Mouse (Mus musculus) cerebellum, postnatal 36 days (tissue): ENCODE measurements at regions not wholly inside any gene's neighbourhood (a gene's known extent, or its start where the extent isn't known, plus 50 kb on each side); places are given as distances from the start of the nearest gene placed in this dataset.
A peak's percentile ranks its signal among the peaks of the same experiment; 100 is the strongest.

Source experiments
- DNase-seq, 2 experiments: peaks; one replicate each; pipeline ENCODE4 v3.0.0; 2021 to 2022; ENCODE audit warnings: mixed read lengths in 2 of 2

DNA sequence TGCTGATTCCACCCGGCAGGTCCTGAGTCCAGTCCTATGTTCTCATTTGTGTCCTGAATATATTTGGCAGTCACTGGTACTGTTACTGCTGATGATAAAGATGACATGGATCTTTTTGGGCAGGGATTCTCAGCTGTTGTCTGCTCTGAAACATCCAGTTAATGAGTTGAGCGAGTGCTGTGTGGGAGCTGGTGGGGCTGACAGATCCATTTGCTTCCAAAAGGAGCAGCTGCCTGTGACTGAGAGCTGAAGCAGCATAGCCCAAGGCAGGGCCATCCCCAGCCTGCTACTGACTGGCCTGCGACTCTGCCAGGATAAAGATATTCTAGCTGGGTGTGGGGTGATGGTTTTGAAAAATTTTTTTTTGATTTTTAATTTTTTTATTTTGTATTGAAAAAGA lies 200.3 kb upstream of the Gm11042 start:
- no peak for DNase-seq

DNA sequence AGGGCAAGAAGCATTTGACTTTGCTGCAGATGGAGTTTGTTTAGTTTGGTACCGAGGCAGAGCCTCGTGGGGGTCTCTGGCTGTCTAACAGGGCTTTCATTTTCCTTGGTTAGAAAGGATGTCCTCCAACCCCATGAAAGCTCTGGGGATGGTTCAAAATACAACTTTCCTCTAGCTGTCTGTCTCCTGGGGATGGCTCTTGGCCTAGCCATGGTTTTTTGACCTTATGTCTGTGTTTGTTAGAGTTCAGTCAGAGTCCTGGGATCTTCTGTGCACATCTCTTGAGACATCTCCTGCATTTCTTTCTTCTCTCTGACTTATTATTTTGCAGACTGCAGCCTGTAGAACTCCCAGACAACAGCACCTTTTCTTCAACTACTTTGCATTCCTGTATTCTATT lies 186.6 kb upstream of the Gm11042 start:
- no peak for DNase-seq

DNA sequence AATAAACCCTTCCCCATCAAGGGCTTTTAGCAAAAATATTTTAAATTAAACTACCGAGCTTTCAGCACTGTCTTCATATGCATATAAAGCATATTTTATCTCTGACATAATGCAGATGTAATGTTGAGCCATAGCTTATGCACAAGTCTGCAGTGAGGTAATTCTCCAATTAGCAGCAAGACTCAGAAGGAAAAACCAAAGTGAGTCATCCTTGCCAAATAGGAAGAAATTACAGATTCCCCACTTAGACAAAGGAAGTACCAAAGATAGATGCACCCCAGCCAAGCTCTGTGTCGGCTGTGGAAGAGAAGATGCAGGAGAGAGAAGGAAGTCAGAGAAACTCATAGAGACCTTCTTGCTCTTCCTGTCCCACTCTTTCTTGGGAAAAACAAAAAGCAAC lies 161.4 kb upstream of the Gm11042 start:
- DNase-seq = no peak

DNA sequence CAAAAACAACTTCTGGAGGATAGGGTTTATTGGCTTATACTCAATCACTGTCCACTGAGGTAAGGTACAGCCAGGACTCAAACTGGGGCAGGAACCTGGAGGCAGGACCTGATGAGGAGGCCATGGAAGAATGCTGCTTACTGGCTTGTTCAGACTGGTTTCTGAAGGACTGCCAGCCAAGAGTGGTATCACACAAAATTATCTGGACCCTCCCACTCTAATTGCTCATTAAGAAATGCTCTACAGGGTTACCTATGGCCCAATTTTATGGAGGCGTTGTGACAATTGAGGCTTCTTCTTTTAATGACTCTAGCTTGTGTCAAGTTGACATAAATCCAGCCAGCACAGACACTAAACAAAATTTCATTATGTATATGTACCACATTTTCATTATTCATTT lies 158.5 kb upstream of the Gm11042 start:
- DNase-seq = no peak

DNA sequence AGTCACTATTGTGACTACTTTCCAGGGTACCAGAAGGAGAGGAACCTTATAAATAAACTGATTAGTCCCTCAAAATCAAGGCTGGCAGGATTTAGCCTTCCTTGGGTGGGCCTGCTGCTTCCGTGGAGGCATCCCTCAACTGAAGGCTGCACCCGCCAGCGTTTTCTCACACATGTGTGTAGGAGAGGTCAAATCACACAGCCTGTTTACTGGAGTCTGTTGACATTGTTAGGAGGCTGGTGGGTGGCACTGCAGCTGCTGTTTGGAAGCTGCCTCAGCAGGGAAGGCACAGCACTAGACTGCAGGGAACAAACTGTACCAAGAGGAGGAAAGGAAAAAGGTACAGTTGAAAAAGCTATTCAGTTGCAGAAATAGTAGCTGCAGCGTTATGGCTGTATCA lies 142.3 kb upstream of the Gm11042 start:
- DNase-seq = no peak

DNA sequence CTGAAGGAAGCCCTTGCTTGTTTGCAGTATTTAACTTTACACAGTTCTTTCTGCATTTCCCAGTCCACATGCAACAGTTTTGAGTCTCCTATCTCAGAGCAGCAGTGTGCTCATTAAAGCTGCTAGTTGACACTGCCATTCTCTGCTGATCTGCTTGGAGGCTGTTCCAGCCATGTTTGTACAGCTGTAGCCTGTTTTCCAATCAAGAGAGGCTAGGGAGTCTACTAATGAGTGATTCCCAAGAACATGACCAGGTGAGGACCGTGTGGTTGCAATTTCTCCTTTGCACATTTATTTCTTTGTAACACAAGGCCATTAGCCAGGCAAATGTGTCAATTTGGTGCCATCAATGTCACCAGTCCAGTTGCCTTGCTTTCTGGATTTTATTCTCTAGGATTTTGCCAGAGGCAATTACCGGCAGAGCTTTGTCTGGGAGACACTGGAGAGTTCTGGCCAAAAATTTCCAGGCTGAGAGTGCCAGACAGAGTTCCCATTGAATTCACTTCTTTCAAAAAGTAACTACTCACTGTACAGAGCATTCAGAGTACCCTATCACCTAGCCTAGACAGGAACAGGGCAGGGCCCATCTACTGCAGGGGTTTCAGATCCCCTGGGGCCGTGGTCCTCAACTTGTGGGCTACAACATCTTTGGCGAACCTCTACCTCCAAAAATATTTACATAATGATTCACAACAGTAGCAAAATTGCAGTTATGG lies 136.3 kb upstream of the Gm11042 start:
- DNase-seq = no peak

DNA sequence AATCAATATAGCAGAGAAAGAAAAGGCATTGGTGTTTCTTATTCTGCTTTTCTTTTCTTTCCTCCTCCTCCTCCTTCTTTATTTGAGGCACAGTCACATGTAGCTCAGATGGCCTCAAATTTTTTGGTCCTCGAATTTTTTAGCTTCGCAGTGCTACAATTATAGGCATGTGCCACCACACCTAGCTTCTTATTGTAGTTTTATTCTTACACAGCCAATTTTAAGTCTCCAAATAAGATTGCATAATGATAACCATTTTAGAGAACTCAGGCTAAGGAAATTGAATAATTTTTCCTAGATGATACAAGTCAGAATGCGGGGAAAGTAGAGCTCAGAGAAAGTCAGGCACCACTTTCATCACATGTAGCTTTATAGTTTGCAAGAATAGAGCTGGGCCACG lies 132.1 kb upstream of the Gm11042 start:
- DNase-seq = no peak

DNA sequence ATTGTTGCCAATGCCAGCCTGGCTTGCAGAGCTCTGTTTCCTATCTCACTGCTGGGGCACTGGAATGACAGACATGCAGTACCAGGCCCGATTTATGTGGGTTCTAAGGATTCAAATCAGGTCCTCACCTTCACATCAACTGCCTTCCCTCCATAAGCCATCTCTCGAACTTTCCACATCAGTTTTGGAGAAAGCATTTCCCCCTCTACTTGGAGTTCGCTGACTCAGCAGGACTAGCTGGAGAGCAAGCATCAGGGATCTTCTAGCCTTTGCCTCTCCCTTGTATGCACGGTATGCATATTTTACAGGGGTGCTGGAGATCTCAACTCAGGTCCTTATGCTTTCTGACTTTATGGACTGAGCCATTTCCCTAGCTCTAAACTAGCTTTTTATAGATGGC lies 118.7 kb upstream of the Gm11042 start:
- no peak for DNase-seq

DNA sequence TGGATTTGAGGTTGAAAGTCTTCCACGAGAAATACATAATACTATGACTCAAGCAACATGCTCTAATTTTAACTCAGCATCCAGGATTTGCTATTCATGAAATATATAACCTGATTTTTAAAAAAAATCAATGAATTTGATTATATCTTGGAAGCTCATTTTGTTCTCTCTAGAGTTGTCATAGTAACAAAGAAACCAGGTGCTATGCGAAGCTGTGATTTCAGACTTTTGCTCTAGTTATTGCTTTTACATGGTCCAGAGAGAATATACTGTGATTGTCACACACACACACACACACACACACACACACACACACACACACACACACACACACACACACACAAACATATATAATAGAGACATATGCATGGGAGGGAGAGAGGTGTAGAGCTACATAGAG lies 98.5 kb upstream of the Gm11042 start:
- DNase-seq = no peak

DNA sequence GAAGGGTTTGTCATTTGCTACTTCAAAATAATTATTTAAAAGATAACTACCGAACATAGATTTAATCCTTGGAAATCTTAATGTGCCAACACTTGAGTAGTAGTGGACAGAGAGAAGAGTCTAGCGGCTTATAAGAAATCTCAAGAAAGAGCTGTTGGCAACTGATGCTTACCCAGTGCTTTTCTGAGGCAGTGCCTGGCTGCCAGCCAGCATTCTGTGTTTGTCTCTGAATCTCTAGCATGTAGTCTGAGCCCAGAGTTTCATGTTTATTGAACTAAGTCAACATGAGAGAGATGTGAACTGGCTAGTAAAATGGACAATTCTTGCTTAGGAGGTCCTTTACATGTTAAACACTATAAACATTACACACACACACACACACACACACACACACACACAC lies 94.3 kb upstream of the Gm11042 start:
- DNase-seq = peak in 1 of 2 experiments; percentile 3

DNA sequence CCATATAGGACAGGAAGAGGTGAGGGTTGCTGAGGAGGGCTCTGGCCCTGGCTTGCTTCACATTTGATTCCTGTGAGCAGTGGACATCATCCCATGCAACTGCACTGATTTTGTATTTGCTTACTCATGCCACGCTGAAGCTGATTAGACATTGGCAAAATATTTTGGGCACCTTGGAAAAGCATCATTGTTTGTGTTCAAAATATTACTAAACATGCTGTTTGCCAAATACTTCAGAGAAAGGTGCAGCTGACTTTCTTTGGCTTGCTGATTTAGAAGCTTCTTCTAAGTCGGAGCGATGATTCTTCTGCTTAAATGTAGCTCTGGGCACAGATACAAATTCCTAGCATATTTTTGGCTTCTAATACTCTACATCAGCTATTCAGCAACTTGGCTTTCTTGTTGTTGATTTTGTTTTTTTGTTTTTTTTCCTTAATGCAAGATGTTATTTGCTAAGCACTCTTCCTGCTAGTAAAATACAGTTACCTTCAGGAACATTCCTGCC lies 91.4 kb upstream of the Gm11042 start:
- no peak for DNase-seq

DNA sequence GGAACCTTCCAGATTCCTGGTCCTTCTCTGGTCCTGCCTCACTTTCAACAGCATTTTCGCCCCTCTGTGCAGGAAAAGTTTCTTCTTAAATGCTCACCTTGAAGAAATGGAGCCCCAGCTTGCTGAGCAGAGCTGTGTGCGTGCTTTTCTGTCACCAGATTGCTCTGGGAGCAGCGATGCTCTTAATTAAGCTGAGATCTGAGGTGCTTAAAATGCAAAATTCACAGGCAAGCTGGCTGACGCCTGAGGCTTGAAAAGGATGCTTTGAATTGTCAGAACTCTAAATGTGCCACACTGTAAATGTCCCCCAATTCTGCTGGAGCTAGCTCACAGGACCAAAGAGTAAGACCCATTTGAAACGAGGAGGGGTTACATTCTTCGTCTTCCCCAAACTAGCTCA lies 73.6 kb upstream of the Gm11042 start:
- no peak for DNase-seq
